Mouse (Mus musculus): ENCODE results near the gene Parvb.
A peak's percentile ranks its signal among the peaks of the same experiment; 100 is the strongest.
"Not testable (repeated sequence)": the region's sequence is repeated elsewhere in the genome, so short reads cannot be mapped to it uniquely, and the experiment has no call there.

Gene Parvb

DNA sequence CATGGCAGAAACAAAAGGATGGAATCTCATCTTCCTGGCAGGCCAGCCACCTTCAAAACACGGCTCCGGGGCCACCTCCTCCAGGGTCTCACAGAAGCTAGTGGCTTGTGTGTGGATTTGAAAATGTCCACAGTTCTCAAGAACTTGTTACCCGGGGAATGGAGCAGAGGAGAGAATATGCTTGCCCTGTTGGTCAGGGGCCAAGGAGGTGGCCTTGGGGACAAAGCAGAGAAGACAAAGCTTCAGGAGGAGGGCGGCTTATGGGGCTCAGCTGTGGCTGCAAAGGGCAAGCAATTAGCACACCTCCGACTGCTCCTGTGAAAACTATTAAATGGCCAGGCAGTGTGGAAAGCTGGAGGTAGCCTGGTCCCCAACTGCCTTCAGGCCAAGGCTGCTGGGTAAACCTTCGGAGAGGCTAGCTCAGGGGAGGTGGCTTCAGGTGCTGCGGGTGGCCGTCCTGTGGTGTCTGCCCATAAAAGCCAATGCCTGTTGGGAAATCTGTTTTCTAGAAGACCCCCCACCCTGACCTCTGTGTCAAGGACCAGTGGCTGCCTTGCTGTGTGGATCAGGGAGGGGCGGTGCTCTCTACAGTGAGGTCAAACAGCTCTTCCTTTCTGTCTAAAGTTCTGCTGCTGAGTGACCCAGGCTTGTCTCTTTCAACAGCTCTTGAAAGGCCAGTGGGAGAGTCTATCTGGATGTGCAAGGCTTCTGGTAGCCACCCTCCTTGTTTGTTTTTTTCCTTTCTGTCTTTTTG, 26.9 kb downstream of the Parvb start:
- DNase-seq: no peak

GRCm38 (mm10) chr15:84260123-84260822, 28.4 kb downstream of the Parvb start:
- DNase-seq: peak; percentile 82

GRCm38 (mm10) chr15:84262630-84263029, 30.8 kb downstream of the Parvb start:
- no peak for DNase-seq

- no peak for DNase-seq
Measured at GRCm38 (mm10) chr15:84263573-84263972, 31.7 kb downstream of the Parvb start.

DNA sequence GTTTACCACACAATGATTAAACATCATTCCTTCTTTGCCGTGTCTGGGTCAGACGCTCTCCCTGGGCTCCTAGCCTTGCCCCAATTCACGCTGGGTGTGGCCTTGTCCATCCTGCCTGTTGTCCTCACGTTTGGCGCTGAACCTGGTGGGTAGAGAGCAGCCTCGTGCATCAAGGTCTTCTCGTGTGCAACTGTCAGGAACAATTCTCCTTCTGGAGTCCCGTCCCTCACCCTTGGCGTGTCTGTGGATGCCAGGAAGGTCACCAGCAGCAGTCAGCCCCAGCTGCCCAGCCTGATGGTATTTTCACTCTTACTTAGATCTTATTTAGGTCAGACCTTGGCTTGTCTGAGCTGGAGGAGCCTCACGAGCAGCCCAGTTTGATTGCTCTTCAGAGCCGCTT, 33.3 kb downstream of the Parvb start:
- DNase-seq: no peak

DNA sequence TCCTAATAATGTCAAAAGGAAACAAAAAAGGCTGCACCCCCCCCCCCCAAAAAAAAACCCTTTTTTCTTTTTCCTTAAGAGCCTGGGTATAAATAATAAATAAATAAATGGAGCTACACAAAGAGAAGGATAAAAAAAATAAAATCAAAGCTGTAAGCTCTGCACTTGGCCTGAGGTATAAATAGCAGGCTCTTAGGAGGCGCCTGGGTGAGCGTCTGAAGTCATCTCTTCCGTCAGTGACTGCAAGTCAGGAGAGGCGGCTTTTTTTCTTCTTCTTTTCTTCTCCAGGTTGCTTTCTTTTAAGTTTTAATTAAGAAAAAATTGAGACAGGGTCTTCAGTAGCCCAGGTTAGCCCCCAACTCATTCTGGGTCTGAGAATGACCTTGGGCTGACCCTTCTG, 34.4 kb downstream of the Parvb start:
- no peak for DNase-seq

- peak; percentile 37 for DNase-seq
Measured at GRCm38 (mm10) chr15:84267720-84268260, 35.9 kb downstream of the Parvb start.

GRCm38 (mm10) chr15:84269107-84269633, 37.3 kb downstream of the Parvb start:
- DNase-seq: no peak

DNA sequence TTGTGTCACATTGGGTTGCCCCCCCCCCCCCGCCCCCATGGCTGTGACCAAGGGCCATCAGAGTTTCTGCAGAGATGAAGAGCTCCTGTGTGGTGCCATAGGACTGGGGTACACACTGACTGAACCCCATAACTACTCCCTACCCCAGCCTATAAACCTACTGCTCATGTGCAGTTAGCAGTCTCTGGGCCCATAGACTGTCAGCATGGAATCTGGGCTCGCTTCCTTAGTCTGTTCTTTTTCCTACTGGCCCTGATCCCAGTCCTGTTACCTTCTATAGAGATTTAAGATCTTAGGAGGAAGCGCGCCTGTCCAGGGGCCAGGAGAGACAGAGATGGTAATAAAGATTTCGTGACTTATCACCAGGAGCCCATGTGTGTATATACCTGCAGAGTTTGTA, 38.2 kb downstream of the Parvb start:
- DNase-seq: no peak

- peak; percentile 22 for DNase-seq
Measured at GRCm38 (mm10) chr15:84270463-84270862, 38.6 kb downstream of the Parvb start.

DNA sequence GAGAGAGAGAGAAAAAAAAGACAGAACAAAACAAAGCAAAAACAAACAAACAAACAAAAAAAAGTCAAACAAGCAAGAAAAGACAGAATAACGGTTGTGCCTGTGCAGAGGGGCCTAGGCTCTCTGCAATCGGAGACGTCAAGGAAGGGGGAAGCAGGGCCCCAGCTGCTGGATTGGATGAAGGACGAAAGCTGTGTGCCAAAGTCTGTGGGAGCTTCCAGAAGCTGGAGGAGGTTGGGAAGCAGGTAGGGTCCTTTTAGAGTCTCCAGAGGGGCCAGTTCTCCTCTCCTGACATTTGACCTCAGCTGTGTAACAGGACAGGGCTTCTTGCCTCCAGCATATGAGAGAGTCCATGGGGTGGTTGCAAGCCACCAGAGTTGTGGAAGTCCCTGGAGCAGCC, 44.2 kb downstream of the Parvb start:
- no peak for DNase-seq

DNA sequence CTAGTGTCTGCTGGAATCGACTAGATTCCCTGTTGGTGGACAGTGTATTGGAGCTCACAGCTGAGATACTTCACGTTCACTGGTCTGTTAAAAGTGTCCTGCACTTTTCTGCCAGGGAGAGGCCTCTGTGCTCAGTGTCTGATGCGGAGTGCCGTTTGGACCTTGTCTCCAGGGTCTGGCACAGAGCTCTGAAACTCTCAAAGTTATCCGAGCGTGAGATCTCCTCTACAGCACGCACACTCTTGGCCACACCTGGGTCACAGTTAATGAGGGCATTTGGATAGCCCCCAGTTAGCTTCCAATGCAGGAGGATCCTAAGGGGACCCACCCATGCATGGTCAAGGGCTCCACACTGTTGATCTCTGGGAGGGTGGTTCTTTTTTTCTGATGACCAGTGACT, 46.2 kb downstream of the Parvb start:
- DNase-seq: peak; percentile 72

GRCm38 (mm10) chr15:84278656-84279055, 46.8 kb downstream of the Parvb start:
- DNase-seq: no peak

GRCm38 (mm10) chr15:84280309-84280708, 48.5 kb downstream of the Parvb start:
- DNase-seq: no peak

GRCm38 (mm10) chr15:84280712-84281347, 49.0 kb downstream of the Parvb start:
- DNase-seq: peak; percentile 35

- no peak for DNase-seq
Measured at GRCm38 (mm10) chr15:84282206-84283085, 50.6 kb downstream of the Parvb start.

DNA sequence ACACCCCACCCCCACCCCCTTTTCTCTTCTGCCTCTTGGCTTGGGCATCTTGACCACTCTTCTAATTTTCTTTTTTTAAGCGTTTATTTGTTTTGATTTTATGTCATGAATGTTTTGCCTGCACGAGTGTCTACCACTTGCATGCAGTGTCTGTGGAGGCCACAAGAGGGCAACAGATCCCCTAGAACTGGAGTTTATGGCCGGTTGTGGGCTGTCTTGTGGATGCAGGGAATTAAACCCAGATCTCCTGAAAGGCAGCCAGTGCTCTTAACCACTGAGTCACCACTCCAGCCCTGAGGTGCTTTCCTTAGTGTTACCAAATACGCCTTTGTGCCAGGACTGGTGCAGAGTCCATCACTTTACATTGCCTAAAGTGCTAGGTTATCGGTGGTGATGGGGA, 52.2 kb downstream of the Parvb start:
- DNase-seq: peak; percentile 38

- DNase-seq: no peak
Measured at GRCm38 (mm10) chr15:84285453-84285852, 53.6 kb downstream of the Parvb start.

DNA sequence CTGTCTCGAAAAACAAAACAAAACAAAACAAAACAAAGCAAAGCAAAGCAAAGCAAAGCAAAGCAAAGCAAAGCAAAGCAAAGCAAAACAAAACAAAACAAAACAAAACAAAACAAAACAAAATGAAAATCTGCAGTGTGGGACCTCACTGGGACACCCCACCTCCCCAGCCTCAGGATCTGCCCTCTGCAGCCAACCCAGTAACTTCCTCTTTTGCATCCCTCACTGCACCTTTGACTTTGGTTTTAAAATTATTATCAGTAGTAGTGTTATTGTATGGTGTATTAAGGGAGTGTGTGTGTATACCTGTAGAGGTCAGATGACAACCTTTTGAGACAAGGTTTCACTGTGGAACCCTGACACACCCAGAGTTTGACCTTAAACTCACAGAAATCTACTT, 57.1 kb downstream of the Parvb start:
- not testable (repeated sequence) for DNase-seq

- DNase-seq: no peak
Measured at GRCm38 (mm10) chr15:84291097-84291496, 59.3 kb downstream of the Parvb start.

- DNase-seq: no peak
Measured at GRCm38 (mm10) chr15:84293590-84293989, 61.7 kb downstream of the Parvb start.

- DNase-seq: no peak
Measured at GRCm38 (mm10) chr15:84294391-84294790, 62.5 kb downstream of the Parvb start.
